Mouse (Mus musculus) G1E (cell line): ENCODE results near the gene BC034090.

Experiments
- CTCF ChIP-seq: IDR thresholded peaks from 2 replicates; pipeline ENCODE4 v1.5.1; 2012; ENCODE audit warnings: low read depth, low read length, inconsistent platforms, mixed read lengths
- TAL1 ChIP-seq: conservative IDR thresholded peaks from 2 replicates; pipeline ENCODE4 v1.6.1; 2012; ENCODE audit warnings: low read depth, low read length, inconsistent platforms, mixed read lengths

DNA sequence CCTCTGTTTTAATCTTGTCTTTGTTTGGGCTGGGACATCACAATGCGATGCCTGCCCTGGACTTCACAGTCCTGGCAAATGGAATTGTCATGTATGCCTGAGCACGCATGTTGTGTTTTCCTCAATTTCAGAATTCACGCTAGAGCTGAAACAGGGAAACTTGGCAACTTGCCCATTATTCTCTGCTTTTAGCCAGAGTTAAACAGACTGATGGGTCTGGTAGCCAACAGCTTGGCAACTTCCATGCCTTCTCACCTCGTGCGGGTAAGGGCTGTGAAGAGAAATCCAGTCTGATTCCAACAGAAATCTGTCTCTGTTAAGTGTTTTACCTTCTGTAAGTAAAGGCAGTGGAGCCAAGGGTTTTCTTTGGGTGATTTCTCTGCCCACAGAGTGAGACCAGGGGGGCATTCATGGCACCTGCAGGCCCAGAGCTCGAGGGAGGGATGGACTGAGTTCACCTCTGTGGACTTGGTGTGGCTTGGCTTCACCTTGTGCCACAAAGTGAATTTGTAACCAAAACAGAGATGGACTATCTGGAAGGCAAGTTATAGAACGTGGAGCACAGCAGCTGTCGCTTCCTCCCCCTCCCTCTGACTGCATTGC, 39.6 kb downstream of the BC034090 start:
- TF ChIP-seq TAL1 (no peak), CTCF (no peak)
